Mouse (Mus musculus): ENCODE results near the gene Foxp1.

Foxp1 gene

GRCm38 (mm10) chr6:98959333-98959732, 563.2 kb downstream of the Foxp1 start:
- H3K27me3 ChIP-seq (ENCODE audit: control insufficient read depth, insufficient read depth, low read length, poor library complexity, severe bottlenecking) = no peaks in the 10 kb centered on the region
- peak; percentile 25 for DNase-seq (ENCODE audit: low read depth, low spot score)

GRCm38 (mm10) chr6:98956522-98957169, 565.9 kb downstream of the Foxp1 start:
- Histone ChIP-seq H3K27me3 (ENCODE audit: control insufficient read depth, insufficient read depth, low read length, poor library complexity, severe bottlenecking) (no peaks in the 10 kb centered on the region), H3K36me3 (ENCODE audit: control insufficient read depth, insufficient read depth, low read length, poor library complexity, severe bottlenecking) (peaks cover 36% of the 10 kb centered on the region)
- DNase-seq (ENCODE audit: low read depth, low spot score) = peak; percentile 55

More at GRCm38 (mm10) chr6:98959333-98959732, 563.2 kb downstream of the Foxp1 start:
- peaks cover 33% of the 10 kb centered on the region for H3K36me3 ChIP-seq (ENCODE audit: control insufficient read depth, insufficient read depth, low read length, poor library complexity, severe bottlenecking)

GRCm38 (mm10) chr6:98955706-98956105, 566.8 kb downstream of the Foxp1 start:
- H3K27me3 ChIP-seq (ENCODE audit: control insufficient read depth, insufficient read depth, low read length, poor library complexity, severe bottlenecking) = no peaks in the 10 kb centered on the region
- no peak for DNase-seq (ENCODE audit: low read depth, low spot score)
- peaks cover 39% of the 10 kb centered on the region for H3K36me3 ChIP-seq (ENCODE audit: control insufficient read depth, insufficient read depth, low read length, poor library complexity, severe bottlenecking)

GRCm38 (mm10) chr6:98954439-98954838, 568.1 kb downstream of the Foxp1 start:
- Histone ChIP-seq H3K27me3 (ENCODE audit: control insufficient read depth, insufficient read depth, low read length, poor library complexity, severe bottlenecking) (no peaks in the 10 kb centered on the region), H3K36me3 (ENCODE audit: control insufficient read depth, insufficient read depth, low read length, poor library complexity, severe bottlenecking) (peaks cover 38% of the 10 kb centered on the region)
- DNase-seq (ENCODE audit: low read depth, low spot score) = no peak

GRCm38 (mm10) chr6:98949703-98950191, 572.8 kb downstream of the Foxp1 start:
- DNase-seq (ENCODE audit: low read depth, low spot score) = no peak
- Histone ChIP-seq H3K27me3 (ENCODE audit: control insufficient read depth, insufficient read depth, low read length, poor library complexity, severe bottlenecking) (no peaks in the 10 kb centered on the region), H3K36me3 (ENCODE audit: control insufficient read depth, insufficient read depth, low read length, poor library complexity, severe bottlenecking) (peaks cover 41% of the 10 kb centered on the region)

- no peak for DNase-seq (ENCODE audit: low read depth, low spot score)
- Histone ChIP-seq H3K27me3 (ENCODE audit: control insufficient read depth, insufficient read depth, low read length, poor library complexity, severe bottlenecking) (no peaks in the 10 kb centered on the region), H3K36me3 (ENCODE audit: control insufficient read depth, insufficient read depth, low read length, poor library complexity, severe bottlenecking) (peaks cover 41% of the 10 kb centered on the region)
Measured at GRCm38 (mm10) chr6:98949286-98949685, 573.2 kb downstream of the Foxp1 start.

GRCm38 (mm10) chr6:98948153-98949141, 574.1 kb downstream of the Foxp1 start:
- no peak for DNase-seq (ENCODE audit: low read depth, low spot score)
- Histone ChIP-seq H3K27me3 (ENCODE audit: control insufficient read depth, insufficient read depth, low read length, poor library complexity, severe bottlenecking) (no peaks in the 10 kb centered on the region), H3K36me3 (ENCODE audit: control insufficient read depth, insufficient read depth, low read length, poor library complexity, severe bottlenecking) (peaks cover 38% of the 10 kb centered on the region)

GRCm38 (mm10) chr6:98947486-98948152, 574.9 kb downstream of the Foxp1 start:
- Histone ChIP-seq H3K27me3 (ENCODE audit: control insufficient read depth, insufficient read depth, low read length, poor library complexity, severe bottlenecking) (no peaks in the 10 kb centered on the region), H3K36me3 (ENCODE audit: control insufficient read depth, insufficient read depth, low read length, poor library complexity, severe bottlenecking) (peaks cover 42% of the 10 kb centered on the region)
- DNase-seq (ENCODE audit: low read depth, low spot score) = no peak

- Histone ChIP-seq H3K27me3 (ENCODE audit: control insufficient read depth, insufficient read depth, low read length, poor library complexity, severe bottlenecking) (no peaks in the 10 kb centered on the region), H3K36me3 (ENCODE audit: control insufficient read depth, insufficient read depth, low read length, poor library complexity, severe bottlenecking) (peaks cover 43% of the 10 kb centered on the region)
- DNase-seq (ENCODE audit: low read depth, low spot score) = no peak
Measured at GRCm38 (mm10) chr6:98946731-98947130, 575.8 kb downstream of the Foxp1 start.

GRCm38 (mm10) chr6:98945496-98946412, 576.8 kb downstream of the Foxp1 start:
- Histone ChIP-seq H3K27me3 (ENCODE audit: control insufficient read depth, insufficient read depth, low read length, poor library complexity, severe bottlenecking) (no peaks in the 10 kb centered on the region), H3K36me3 (ENCODE audit: control insufficient read depth, insufficient read depth, low read length, poor library complexity, severe bottlenecking) (peaks cover 47% of the 10 kb centered on the region)
- no peak for DNase-seq (ENCODE audit: low read depth, low spot score)

- H3K36me3 ChIP-seq (ENCODE audit: control insufficient read depth, insufficient read depth, low read length, poor library complexity, severe bottlenecking) = peaks cover 38% of the 10 kb centered on the region
Measured at GRCm38 (mm10) chr6:98938348-98938747, 584.2 kb downstream of the Foxp1 start.

GRCm38 (mm10) chr6:98937513-98937912, 585.0 kb downstream of the Foxp1 start:
- Histone ChIP-seq H3K27me3 (ENCODE audit: control insufficient read depth, insufficient read depth, low read length, poor library complexity, severe bottlenecking) (no peaks in the 10 kb centered on the region), H3K36me3 (ENCODE audit: control insufficient read depth, insufficient read depth, low read length, poor library complexity, severe bottlenecking) (peaks cover 38% of the 10 kb centered on the region)
- DNase-seq (ENCODE audit: low read depth, low spot score) = no peak

More at GRCm38 (mm10) chr6:98938348-98938747, 584.2 kb downstream of the Foxp1 start:
- DNase-seq (ENCODE audit: low read depth, low spot score) = no peak
- H3K27me3 ChIP-seq (ENCODE audit: control insufficient read depth, insufficient read depth, low read length, poor library complexity, severe bottlenecking) = no peaks in the 10 kb centered on the region

GRCm38 (mm10) chr6:98936377-98936776, 586.1 kb downstream of the Foxp1 start:
- no peak for DNase-seq (ENCODE audit: low read depth, low spot score)
- no peaks in the 10 kb centered on the region for H3K27me3 ChIP-seq (ENCODE audit: control insufficient read depth, insufficient read depth, low read length, poor library complexity, severe bottlenecking)
- peaks cover 40% of the 10 kb centered on the region for H3K36me3 ChIP-seq (ENCODE audit: control insufficient read depth, insufficient read depth, low read length, poor library complexity, severe bottlenecking)

GRCm38 (mm10) chr6:98935169-98935568, 587.4 kb downstream of the Foxp1 start:
- DNase-seq (ENCODE audit: low read depth, low spot score) = no peak
- Histone ChIP-seq H3K36me3 (ENCODE audit: control insufficient read depth, insufficient read depth, low read length, poor library complexity, severe bottlenecking) (peaks cover 39% of the 10 kb centered on the region), H3K27me3 (ENCODE audit: control insufficient read depth, insufficient read depth, low read length, poor library complexity, severe bottlenecking) (no peaks in the 10 kb centered on the region)

Measured in splenic B cell, adult 2 months (primary cell).